Mouse (Mus musculus): ENCODE results near the gene Rasgrp2. TPM values are rescaled to one million over a fixed set of nuclear protein-coding genes. Genes with fewer than 3 reads are reported as not detected.

Rasgrp2 gene
- polyA plus RNA-seq, 1 experiment from 2014 or later = 24.5 TPM

GRCm38 (mm10) chr19:6384954-6385353 lies 14.2 kb upstream of the Rasgrp2 start:
- 53% methylated on average over 11 of the region's 11 CpGs for WGBS
- no peaks in the 10 kb centered on the region for H3K36me3 ChIP-seq
- no peak overlapping the region for H3K4me2 ChIP-seq (replicated peaks)

DNA sequence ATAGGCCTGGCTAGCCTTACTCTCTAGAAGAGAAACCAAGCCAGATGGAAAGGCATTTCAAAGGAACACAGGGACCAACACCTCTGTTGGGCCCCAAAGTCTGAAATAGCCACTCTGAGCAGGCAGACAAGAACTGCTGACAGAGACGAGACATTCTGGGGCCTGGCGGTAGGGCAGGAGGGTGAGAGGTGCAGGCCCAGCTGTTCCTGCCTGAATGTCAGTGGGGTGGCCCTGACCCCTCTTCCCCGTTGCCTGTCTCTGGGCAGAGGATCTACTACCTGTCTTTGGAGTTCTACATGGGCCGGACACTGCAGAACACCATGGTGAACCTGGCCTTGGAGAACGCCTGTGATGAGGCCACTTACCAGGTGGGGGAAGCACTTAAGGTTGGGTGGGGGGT lies 13.7 kb upstream of the Rasgrp2 start:
- WGBS = 75% methylated on average over 5 of the region's 5 CpGs
- no peaks in the 10 kb centered on the region for H3K27me3 ChIP-seq
- H3K4me3 ChIP-seq = no peak overlapping the region
- no peak overlapping the region for H3K9ac ChIP-seq
- no peak overlapping the region for H3K4me2 ChIP-seq (replicated peaks)
- ATAC-seq (ENCODE audit: insufficient number of reproducible peaks, insufficient read depth, low FRiP score, low TSS enrichment) = no peak
- peaks cover 24% of the 10 kb centered on the region for H3K4me1 ChIP-seq
- no peak overlapping the region for H3K27ac ChIP-seq
- no peaks in the 10 kb centered on the region for H3K9me3 ChIP-seq
- H3K36me3 ChIP-seq = no peaks in the 10 kb centered on the region

More at GRCm38 (mm10) chr19:6384954-6385353, 14.2 kb upstream of the Rasgrp2 start:
- Histone ChIP-seq H3K27ac (no peak overlapping the region), H3K4me1 (peaks cover 23% of the 10 kb centered on the region), H3K27me3 (no peaks in the 10 kb centered on the region), H3K4me3 (no peak overlapping the region), H3K9ac (no peak overlapping the region), H3K9me3 (no peaks in the 10 kb centered on the region)
- ATAC-seq (ENCODE audit: insufficient number of reproducible peaks, insufficient read depth, low FRiP score, low TSS enrichment) = no peak

DNA sequence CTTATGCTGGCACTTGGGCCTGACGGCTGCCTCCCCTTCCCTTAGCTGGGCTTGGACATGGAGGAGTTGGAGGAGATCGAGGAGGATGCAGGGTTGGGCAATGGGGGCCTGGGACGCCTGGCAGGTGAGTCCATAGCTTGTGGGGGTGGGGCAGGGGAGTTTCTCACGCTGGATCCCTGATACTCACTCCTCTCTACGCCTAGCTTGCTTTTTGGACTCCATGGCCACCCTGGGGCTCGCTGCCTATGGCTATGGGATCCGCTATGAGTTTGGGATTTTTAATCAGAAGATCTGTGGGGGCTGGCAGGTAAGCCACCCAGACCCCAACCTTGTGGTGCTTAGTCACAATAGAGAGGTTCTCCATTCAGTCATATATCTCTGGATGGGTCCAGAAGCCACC lies 13.3 kb upstream of the Rasgrp2 start:
- ATAC-seq (ENCODE audit: insufficient number of reproducible peaks, insufficient read depth, low FRiP score, low TSS enrichment) = no peak
- 82% methylated on average over 7 of the region's 7 CpGs for WGBS

GRCm38 (mm10) chr19:6386234-6386633 lies 12.9 kb upstream of the Rasgrp2 start:
- H3K9ac ChIP-seq = no peak overlapping the region
- H3K27ac ChIP-seq = no peak overlapping the region
- H3K4me2 ChIP-seq (replicated peaks) = no peak overlapping the region
- H3K27me3 ChIP-seq = no peaks in the 10 kb centered on the region
- H3K4me3 ChIP-seq = no peak overlapping the region
- peaks cover 24% of the 10 kb centered on the region for H3K4me1 ChIP-seq
- WGBS = 66% methylated on average over 9 of the region's 9 CpGs
- no peaks in the 10 kb centered on the region for H3K36me3 ChIP-seq
- no peaks in the 10 kb centered on the region for H3K9me3 ChIP-seq
- ATAC-seq (ENCODE audit: insufficient number of reproducible peaks, insufficient read depth, low FRiP score, low TSS enrichment) = no peak

More for the DNA sequence above, 13.3 kb upstream of the Rasgrp2 start:
- H3K9me3 ChIP-seq = no peaks in the 10 kb centered on the region
- H3K36me3 ChIP-seq = no peaks in the 10 kb centered on the region
- no peaks in the 10 kb centered on the region for H3K27me3 ChIP-seq
- peaks cover 24% of the 10 kb centered on the region for H3K4me1 ChIP-seq
- no peak overlapping the region for H3K9ac ChIP-seq
- no peak overlapping the region for H3K4me2 ChIP-seq (replicated peaks)
- H3K4me3 ChIP-seq = no peak overlapping the region
- no peak overlapping the region for H3K27ac ChIP-seq

DNA sequence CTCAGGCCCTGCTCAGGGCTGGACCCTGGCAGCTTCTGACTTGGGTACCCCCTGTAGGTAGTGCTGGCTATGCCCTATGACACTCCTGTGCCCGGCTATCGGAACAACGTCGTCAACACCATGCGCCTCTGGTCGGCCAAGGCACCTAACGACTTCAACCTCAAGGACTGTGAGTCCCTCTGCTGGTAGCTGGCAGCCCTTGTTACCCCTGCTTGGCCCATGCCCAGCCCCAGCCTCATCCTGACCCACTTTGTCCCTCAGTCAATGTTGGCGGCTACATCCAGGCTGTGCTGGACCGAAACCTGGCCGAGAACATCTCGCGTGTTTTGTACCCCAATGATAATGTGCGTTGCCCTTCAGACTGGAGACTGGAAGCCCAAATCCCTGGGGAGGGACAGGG lies 11.1 kb upstream of the Rasgrp2 start:
- Histone ChIP-seq H3K27me3 (no peaks in the 10 kb centered on the region), H3K4me3 (no peak overlapping the region), H3K36me3 (no peaks in the 10 kb centered on the region), H3K4me2 (replicated peaks) (no peak overlapping the region), H3K27ac (no peak overlapping the region), H3K9me3 (no peaks in the 10 kb centered on the region), H3K4me1 (peaks cover 24% of the 10 kb centered on the region), H3K9ac (no peak overlapping the region)
- WGBS = 82% methylated on average over 13 of the region's 13 CpGs
- no peak for ATAC-seq (ENCODE audit: insufficient number of reproducible peaks, insufficient read depth, low FRiP score, low TSS enrichment)

GRCm38 (mm10) chr19:6389803-6390202 lies 9.3 kb upstream of the Rasgrp2 start:
- ATAC-seq (ENCODE audit: insufficient number of reproducible peaks, insufficient read depth, low FRiP score, low TSS enrichment) = 0 out of 2 replicates have a peak, but pooled peaks have one; percentile 26
- Histone ChIP-seq H3K27me3 (no peaks in the 10 kb centered on the region), H3K4me2 (replicated peaks) (peak overlapping the region; percentile 49), H3K36me3 (no peaks in the 10 kb centered on the region), H3K9ac (0 out of 2 replicates have a peak overlapping the region, but pooled peaks have one; percentile 39), H3K27ac (no peak overlapping the region), H3K9me3 (no peaks in the 10 kb centered on the region), H3K4me3 (peak overlapping the region; percentile 17), H3K4me1 (peaks cover 9% of the 10 kb centered on the region)
- 4% methylated on average over 16 of the region's 16 CpGs for WGBS

GRCm38 (mm10) chr19:6390251-6390650 lies 8.9 kb upstream of the Rasgrp2 start:
- Histone ChIP-seq H3K4me2 (replicated peaks) (no peak overlapping the region), H3K9me3 (no peaks in the 10 kb centered on the region), H3K27ac (no peak overlapping the region), H3K4me3 (no peak overlapping the region), H3K36me3 (no peaks in the 10 kb centered on the region), H3K9ac (no peak overlapping the region), H3K4me1 (peaks cover 9% of the 10 kb centered on the region; the same call in 1 of the 2 replicates), H3K27me3 (no peaks in the 10 kb centered on the region)
- ATAC-seq (ENCODE audit: insufficient number of reproducible peaks, insufficient read depth, low FRiP score, low TSS enrichment) = no peak
- WGBS = 54% methylated on average over 6 of the region's 6 CpGs

GRCm38 (mm10) chr19:6392743-6393393 lies 6.3 kb upstream of the Rasgrp2 start:
- Histone ChIP-seq H3K4me2 (replicated peaks) (no peak overlapping the region), H3K9me3 (no peaks in the 10 kb centered on the region), H3K27ac (no peak overlapping the region), H3K9ac (no peak overlapping the region), H3K27me3 (peaks cover 6% of the 10 kb centered on the region; the same call in 1 of the 2 replicates), H3K36me3 (no peaks in the 10 kb centered on the region), H3K4me1 (peaks cover 9% of the 10 kb centered on the region; the same call in 1 of the 2 replicates), H3K4me3 (no peak overlapping the region)
- WGBS = 88% methylated on average over 14 of the region's 14 CpGs
- no peak for ATAC-seq (ENCODE audit: insufficient number of reproducible peaks, insufficient read depth, low FRiP score, low TSS enrichment)

GRCm38 (mm10) chr19:6393637-6394036 lies 5.5 kb upstream of the Rasgrp2 start:
- Histone ChIP-seq H3K36me3 (no peaks in the 10 kb centered on the region), H3K9ac (no peak overlapping the region), H3K4me1 (peaks cover 13% of the 10 kb centered on the region), H3K9me3 (no peaks in the 10 kb centered on the region), H3K27me3 (peaks cover 14% of the 10 kb centered on the region), H3K27ac (no peak overlapping the region), H3K4me2 (replicated peaks) (no peak overlapping the region), H3K4me3 (no peak overlapping the region)
- no peak for ATAC-seq (ENCODE audit: insufficient number of reproducible peaks, insufficient read depth, low FRiP score, low TSS enrichment)
- 89% methylated on average over 16 of the region's 16 CpGs for WGBS

- no peak for ATAC-seq (ENCODE audit: insufficient number of reproducible peaks, insufficient read depth, low FRiP score, low TSS enrichment)
- H3K9ac ChIP-seq = no peak overlapping the region
- peaks cover 24% of the 10 kb centered on the region for H3K4me1 ChIP-seq
- no peaks in the 10 kb centered on the region for H3K9me3 ChIP-seq
- no peak overlapping the region for H3K4me2 ChIP-seq (replicated peaks)
- no peak overlapping the region for H3K27ac ChIP-seq
- 92% methylated on average over 5 of the region's 5 CpGs for WGBS
- H3K36me3 ChIP-seq = no peaks in the 10 kb centered on the region
- H3K4me3 ChIP-seq = no peak overlapping the region
- H3K27me3 ChIP-seq = peaks cover 35% of the 10 kb centered on the region
Measured at GRCm38 (mm10) chr19:6396237-6396636, 2.9 kb upstream of the Rasgrp2 start.

DNA sequence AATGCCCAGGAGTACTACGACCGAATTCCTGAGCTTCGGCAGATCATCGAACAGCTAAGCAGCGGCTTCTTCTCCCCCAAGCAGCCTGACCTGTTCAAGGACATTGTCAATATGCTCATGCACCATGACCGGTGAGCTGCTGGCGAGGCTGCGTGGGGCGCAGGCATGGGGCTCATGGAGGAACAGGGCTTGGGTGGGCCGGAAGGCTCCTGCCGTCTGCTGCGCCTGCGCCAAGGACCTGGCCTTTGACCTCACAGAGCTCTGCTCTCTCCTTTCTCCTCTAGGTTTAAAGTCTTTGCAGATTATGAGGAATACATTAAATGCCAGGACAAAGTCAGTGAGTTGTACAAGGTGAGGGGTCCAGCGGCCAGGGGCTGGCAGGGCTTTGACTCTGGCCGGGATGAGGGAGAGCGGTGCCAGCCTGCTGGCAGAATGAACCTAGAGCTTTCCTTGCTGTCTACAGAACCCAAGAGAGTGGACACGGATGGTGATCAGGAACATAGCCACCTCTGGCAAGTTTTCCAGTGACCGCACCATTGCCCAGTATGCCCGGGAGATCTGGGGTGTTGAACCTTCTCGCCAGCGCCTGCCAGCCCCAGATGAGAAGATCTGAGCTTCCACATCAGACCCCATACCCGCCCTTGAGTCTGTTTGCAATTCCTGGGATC lies 1.4 kb upstream of the Rasgrp2 start:
- 86% methylated on average over 22 of the region's 22 CpGs for WGBS
- Histone ChIP-seq H3K27ac (no peak overlapping the region), H3K36me3 (no peaks in the 10 kb centered on the region), H3K4me3 (no peak overlapping the region), H3K9ac (no peak overlapping the region), H3K4me2 (replicated peaks) (no peak overlapping the region), H3K9me3 (no peaks in the 10 kb centered on the region), H3K27me3 (peaks cover 50% of the 10 kb centered on the region), H3K4me1 (peaks cover 34% of the 10 kb centered on the region)
- ATAC-seq (ENCODE audit: insufficient number of reproducible peaks, insufficient read depth, low FRiP score, low TSS enrichment) = no peak
